Mouse (Mus musculus): ENCODE measurements around the gene Ep400. TPM values are rescaled to one million over a fixed set of nuclear protein-coding genes. Genes with fewer than 3 reads are reported as not detected.
A peak's percentile ranks its signal among the peaks of the same experiment; 100 is the strongest.

Ep400 gene
- total and polyA plus RNA-seq, 2 experiments = 15.2 to 15.4 TPM

- Histone ChIP-seq H3K27ac (replicated peaks; ENCODE audit: insufficient read depth, low read depth, low read length) (peak overlapping the region; percentile 95), H3K27me3 (ENCODE audit: control insufficient read depth, insufficient read depth, low read length) (no peaks in the 10 kb centered on the region), H3K4me3 (ENCODE audit: insufficient read depth, low read depth, low read length) (no peak overlapping the region), H3K9ac (ENCODE audit: low read depth, low read length) (peak overlapping the region; percentile 48), H3K4me1 (ENCODE audit: control insufficient read depth, insufficient read depth, low read length) (peaks cover 18% of the 10 kb centered on the region), H3K36me3 (ENCODE audit: control insufficient read depth, insufficient read depth, low read length) (no peaks in the 10 kb centered on the region), H3K79me2 (ENCODE audit: control insufficient read depth, insufficient read depth, low read length) (peaks cover 46% of the 10 kb centered on the region; the same call in 1 of the 2 replicates)
- DNase-seq (ENCODE audit: extremely low read depth, low read depth, low spot score) = peak; percentile 92
- TF ChIP-seq CTCF (IDR thresholded peaks at IDR 0.05; ENCODE audit: low read depth, low read length) (no peak), POLR2A (IDR thresholded peaks at IDR 0.05; ENCODE audit: extremely low read depth, insufficient read depth, low read length) (no peak)
- 24% methylated on average over 8 of the region's 8 CpGs for WGBS
Observed at GRCm38 (mm10) chr5:110763890-110764289, 6.6 kb downstream of the Ep400 start.

- Histone ChIP-seq H3K27me3 (ENCODE audit: control insufficient read depth, insufficient read depth, low read length) (no peaks in the 10 kb centered on the region), H3K9ac (ENCODE audit: low read depth, low read length) (no peak overlapping the region), H3K4me1 (ENCODE audit: control insufficient read depth, insufficient read depth, low read length) (no peaks in the 10 kb centered on the region), H3K36me3 (ENCODE audit: control insufficient read depth, insufficient read depth, low read length) (peaks cover 5% of the 10 kb centered on the region; the same call in 1 of the 2 replicates), H3K79me2 (ENCODE audit: control insufficient read depth, insufficient read depth, low read length) (peaks cover 22% of the 10 kb centered on the region; the same call in 1 of the 2 replicates), H3K27ac (replicated peaks; ENCODE audit: insufficient read depth, low read depth, low read length) (no peak overlapping the region), H3K4me3 (ENCODE audit: insufficient read depth, low read depth, low read length) (no peak overlapping the region)
- DNase-seq (ENCODE audit: extremely low read depth, low read depth, low spot score) = no peak
- WGBS = 49% methylated on average over 1 of the region's 1 CpGs
- TF ChIP-seq POLR2A (IDR thresholded peaks at IDR 0.05; ENCODE audit: extremely low read depth, insufficient read depth, low read length) (no peak), CTCF (IDR thresholded peaks at IDR 0.05; ENCODE audit: low read depth, low read length) (no peak)
Observed at GRCm38 (mm10) chr5:110745021-110745420, 25.5 kb downstream of the Ep400 start.

- Histone ChIP-seq H3K27me3 (ENCODE audit: control insufficient read depth, insufficient read depth, low read length) (no peaks in the 10 kb centered on the region), H3K9ac (ENCODE audit: low read depth, low read length) (no peak overlapping the region), H3K27ac (replicated peaks; ENCODE audit: insufficient read depth, low read depth, low read length) (no peak overlapping the region), H3K4me1 (ENCODE audit: control insufficient read depth, insufficient read depth, low read length) (no peaks in the 10 kb centered on the region), H3K36me3 (ENCODE audit: control insufficient read depth, insufficient read depth, low read length) (peaks cover 39% of the 10 kb centered on the region), H3K4me3 (ENCODE audit: insufficient read depth, low read depth, low read length) (no peak overlapping the region), H3K79me2 (ENCODE audit: control insufficient read depth, insufficient read depth, low read length) (no peaks in the 10 kb centered on the region; the same call in 1 of the 2 replicates)
- TF ChIP-seq POLR2A (IDR thresholded peaks at IDR 0.05; ENCODE audit: extremely low read depth, insufficient read depth, low read length) (no peak), CTCF (IDR thresholded peaks at IDR 0.05; ENCODE audit: low read depth, low read length) (no peak)
- DNase-seq (ENCODE audit: extremely low read depth, low read depth, low spot score) = no peak
- 87% methylated on average over 7 of the region's 7 CpGs for WGBS
Observed at GRCm38 (mm10) chr5:110739496-110740275, 30.8 kb downstream of the Ep400 start.

- WGBS = 94% methylated on average over 1 of the region's 1 CpGs
- no peak for DNase-seq (ENCODE audit: extremely low read depth, low read depth, low spot score)
- Histone ChIP-seq H3K79me2 (ENCODE audit: control insufficient read depth, insufficient read depth, low read length) (no peaks in the 10 kb centered on the region), H3K36me3 (ENCODE audit: control insufficient read depth, insufficient read depth, low read length) (peaks cover 53% of the 10 kb centered on the region), H3K4me3 (ENCODE audit: insufficient read depth, low read depth, low read length) (no peak overlapping the region), H3K27ac (replicated peaks; ENCODE audit: insufficient read depth, low read depth, low read length) (no peak overlapping the region), H3K27me3 (ENCODE audit: control insufficient read depth, insufficient read depth, low read length) (no peaks in the 10 kb centered on the region), H3K9ac (ENCODE audit: low read depth, low read length) (no peak overlapping the region), H3K4me1 (ENCODE audit: control insufficient read depth, insufficient read depth, low read length) (no peaks in the 10 kb centered on the region)
- no peak for TF ChIP-seq POLR2A (IDR thresholded peaks at IDR 0.05; ENCODE audit: extremely low read depth, insufficient read depth, low read length)
- TF ChIP-seq CTCF (IDR thresholded peaks at IDR 0.05; ENCODE audit: low read depth, low read length) = no peak
Observed at GRCm38 (mm10) chr5:110735606-110736005, 34.9 kb downstream of the Ep400 start.

DNA sequence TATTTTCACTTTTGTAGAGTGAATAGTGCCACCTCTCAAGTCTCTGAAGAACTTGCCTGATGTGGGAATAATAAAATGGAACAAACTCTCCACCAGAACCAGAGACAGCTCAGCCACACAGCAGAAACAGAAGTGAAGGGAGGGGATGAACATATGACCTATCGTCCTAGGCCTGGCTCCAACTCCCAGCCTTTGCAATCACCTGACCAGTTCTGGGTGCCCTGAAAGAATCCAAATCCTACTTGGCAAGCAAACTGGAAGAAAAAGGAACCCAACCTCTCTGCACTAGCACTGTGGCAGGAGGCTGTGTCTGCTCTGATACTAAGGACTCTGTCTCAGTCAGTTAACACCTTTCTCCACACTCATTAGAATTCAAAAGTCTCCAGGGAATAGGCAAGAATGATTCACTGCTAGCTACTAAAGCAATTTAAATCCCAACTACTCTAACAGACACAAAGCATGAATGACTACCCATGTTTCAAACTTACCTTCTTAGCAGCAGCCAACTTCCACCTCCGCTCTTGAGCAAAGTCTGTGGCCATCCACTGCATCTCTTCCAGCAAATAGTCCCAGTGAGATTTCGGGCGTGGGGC, 37.2 kb downstream of the Ep400 start:
- Histone ChIP-seq H3K36me3 (ENCODE audit: control insufficient read depth, insufficient read depth, low read length) (peaks cover 52% of the 10 kb centered on the region), H3K4me1 (ENCODE audit: control insufficient read depth, insufficient read depth, low read length) (no peaks in the 10 kb centered on the region), H3K27me3 (ENCODE audit: control insufficient read depth, insufficient read depth, low read length) (no peaks in the 10 kb centered on the region), H3K9ac (ENCODE audit: low read depth, low read length) (no peak overlapping the region), H3K27ac (replicated peaks; ENCODE audit: insufficient read depth, low read depth, low read length) (no peak overlapping the region), H3K79me2 (ENCODE audit: control insufficient read depth, insufficient read depth, low read length) (no peaks in the 10 kb centered on the region), H3K4me3 (ENCODE audit: insufficient read depth, low read depth, low read length) (no peak overlapping the region)
- 76% methylated on average over 4 of the region's 4 CpGs for WGBS
- TF ChIP-seq POLR2A (IDR thresholded peaks at IDR 0.05; ENCODE audit: extremely low read depth, insufficient read depth, low read length) (no peak), CTCF (IDR thresholded peaks at IDR 0.05; ENCODE audit: low read depth, low read length) (no peak)
- DNase-seq (ENCODE audit: extremely low read depth, low read depth, low spot score) = peak; percentile 68

GRCm38 (mm10) chr5:110731227-110731626, 39.3 kb downstream of the Ep400 start:
- Histone ChIP-seq H3K4me3 (ENCODE audit: insufficient read depth, low read depth, low read length) (no peak overlapping the region), H3K4me1 (ENCODE audit: control insufficient read depth, insufficient read depth, low read length) (no peaks in the 10 kb centered on the region), H3K79me2 (ENCODE audit: control insufficient read depth, insufficient read depth, low read length) (no peaks in the 10 kb centered on the region; the same call in 1 of the 2 replicates), H3K27ac (replicated peaks; ENCODE audit: insufficient read depth, low read depth, low read length) (no peak overlapping the region), H3K36me3 (ENCODE audit: control insufficient read depth, insufficient read depth, low read length) (peaks cover 52% of the 10 kb centered on the region), H3K9ac (ENCODE audit: low read depth, low read length) (no peak overlapping the region), H3K27me3 (ENCODE audit: control insufficient read depth, insufficient read depth, low read length) (no peaks in the 10 kb centered on the region)
- no peak for DNase-seq (ENCODE audit: extremely low read depth, low read depth, low spot score)
- 95% methylated on average over 2 of the region's 2 CpGs for WGBS
- TF ChIP-seq POLR2A (IDR thresholded peaks at IDR 0.05; ENCODE audit: extremely low read depth, insufficient read depth, low read length) (no peak), CTCF (IDR thresholded peaks at IDR 0.05; ENCODE audit: low read depth, low read length) (no peak)

Data from liver, adult 2 months (tissue).